Mouse (Mus musculus) skeletal muscle tissue, adult 2 months (tissue): Measurements from ENCODE around the gene Zfp799.

Experiments used
- DNase-seq: peaks from one replicate; pipeline ENCODE4 v3.0.0-alpha.2; 2012; ENCODE audit warnings: low read depth, low spot score

Gene Zfp799

GRCm38 (mm10) chr17:32787436-32788093, 42.5 kb downstream of the Zfp799 start:
- peak; percentile 16 for DNase-seq

GRCm38 (mm10) chr17:32786944-32787343, 43.1 kb downstream of the Zfp799 start:
- DNase-seq = no peak

- DNase-seq = peak; percentile 25
These were observed 44.4 kb downstream of the Zfp799 start for GRCm38 (mm10) chr17:32785656-32786055.

- DNase-seq = no peak
These were observed 52.5 kb downstream of the Zfp799 start for GRCm38 (mm10) chr17:32777564-32777963.

GRCm38 (mm10) chr17:32771213-32771612, 58.8 kb downstream of the Zfp799 start:
- DNase-seq = peak; percentile 18

GRCm38 (mm10) chr17:32766422-32766821, 63.6 kb downstream of the Zfp799 start:
- no peak for DNase-seq
